Mouse (Mus musculus) intestine, postnatal 0 days (tissue): ENCODE measurements around the gene Top1. TPM values are rescaled to one million over a fixed set of nuclear protein-coding genes. Genes with fewer than 3 reads are reported as not detected.
A peak's percentile ranks its signal among the peaks of the same experiment; 100 is the strongest.

Experiments
- ATAC-seq: fragments of 200-750 bp; cut with Nextera tagmentation; 2 replicates; pipeline ENCODE4 v1.8.0; 2017; ENCODE audit warnings: mild to moderate bottlenecking, moderate TSS enrichment, moderate library complexity
- H3K27ac ChIP-seq: fragments of 300-500 bp; sonication (generic); 2 replicates; pipeline ENCODE4 v1.5.1; 2014; ENCODE audit warnings: mild to moderate bottlenecking, low read depth, low read length, moderate library complexity
- H3K27me3 ChIP-seq: fragments of 300-500 bp; sonication (generic); replicated peaks from 2 replicates; pipeline ENCODE4 v1.6.1; 2014; ENCODE audit warnings: low read length, mixed read lengths; ENCODE audit not compliant: control insufficient read depth, insufficient read depth
- H3K36me3 ChIP-seq: fragments of 300-500 bp; sonication (generic); 2 replicates; pipeline ENCODE4 v1.6.1; 2014; ENCODE audit warnings: mild to moderate bottlenecking, moderate library complexity; ENCODE audit not compliant: control insufficient read depth, insufficient read depth
- H3K4me1 ChIP-seq: fragments of 300-500 bp; sonication (generic); replicated peaks from 2 replicates; pipeline ENCODE4 v1.6.1; 2014; ENCODE audit warnings: antibody characterized with exemption, low read length, mixed read lengths; ENCODE audit not compliant: control insufficient read depth, insufficient read depth
- H3K4me2 ChIP-seq: fragments of 300-500 bp; sonication (generic); replicated peaks from 2 replicates; pipeline ENCODE4 v1.6.1; 2014; ENCODE audit warnings: low read depth, mild to moderate bottlenecking, moderate library complexity
- H3K4me3 ChIP-seq: fragments of 300-500 bp; sonication (generic); 2 replicates; pipeline ENCODE4 v1.5.1; 2014; ENCODE audit warnings: low read depth, low read length
- H3K9ac ChIP-seq: fragments of 300-500 bp; sonication (generic); 2 replicates; pipeline ENCODE4 v1.6.1; 2014; ENCODE audit warnings: mild to moderate bottlenecking, low read depth, low read length
- H3K9me3 ChIP-seq: fragments of 300-500 bp; sonication (generic); 2 replicates; pipeline ENCODE4 v1.6.1; 2016; ENCODE audit warnings: mixed run types; ENCODE audit not compliant: control insufficient read depth
- CTCF ChIP-seq: sonication (generic); IDR thresholded peaks from 2 replicates; pipeline ENCODE4 v1.5.1; 2016; ENCODE audit warnings: low read depth, mild to moderate bottlenecking, control low read depth, antibody characterized with exemption, moderate library complexity
- WGBS: fragments of 180-500 bp; shearing (Covaris S2); extraction: QIAGEN DNeasy Blood & Tissue Kit; methylation state at CpG from one replicate; pipeline ENCODE4 v1.1.7; 2014; 5-methylcytosine and 5-hydroxymethylcytosine counted together
- polyA plus RNA-seq: library from polyadenylated mRNA; unstranded; fragments of >200 nt; fragmentation: Nextera tagmentation; extraction: Ambion mirVana; gene quantifications from 2 replicates; pipeline ENCODE4 v1.2.1, GENCODE M21; 2015

Gene Top1
- polyA plus RNA-seq, result 32.7 and 39.2 TPM in 2 replicates

DNA sequence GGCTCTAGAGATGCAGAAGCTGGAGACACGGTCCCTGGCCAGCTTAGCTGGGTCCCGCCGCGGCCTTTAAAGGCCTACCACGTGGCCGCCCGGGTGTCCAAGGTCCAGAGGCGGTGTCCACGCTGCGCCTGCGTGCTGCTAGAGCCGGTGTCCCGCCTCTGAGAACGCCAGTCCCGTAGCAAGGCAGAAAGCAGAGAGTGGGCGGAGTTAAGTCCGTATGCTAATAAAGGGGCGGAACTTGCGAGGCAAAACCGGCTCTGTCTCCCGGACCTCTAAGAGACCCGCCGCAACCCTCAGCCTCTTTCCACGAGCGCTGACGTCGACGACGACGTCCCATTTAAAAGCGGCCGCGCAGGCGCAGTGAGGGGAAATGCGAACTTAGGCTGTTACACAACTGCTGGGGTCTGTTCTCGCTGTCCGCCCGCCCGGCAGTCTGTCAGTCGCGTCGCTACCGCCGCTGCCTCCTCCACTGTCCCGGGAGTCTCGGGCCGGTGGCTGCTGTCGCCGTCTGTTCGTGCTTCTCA lies at the start of gene Top1:
Gene Top1 (plus strand): TSS at position 275 of the 524 bp plus-strand sequence.
- no peaks in the 10 kb centered on the region for H3K36me3 ChIP-seq
- peak within 1 kb of the TSS; percentile 100 for H3K9ac ChIP-seq
- H3K9me3 ChIP-seq, result no peaks in the 10 kb centered on the region
- H3K4me3 ChIP-seq, result peak within 1 kb of the TSS; percentile 90
- ATAC-seq, result peak; percentile 100
- TF ChIP-seq CTCF, result no peak
- H3K4me2 ChIP-seq, result peak within 1 kb of the TSS; percentile 65
- peak within 1 kb of the TSS; percentile 98 for H3K27ac ChIP-seq
- WGBS, result 0% methylated on average over 50 of the region's 50 CpGs
- H3K27me3 ChIP-seq, result no peaks in the 10 kb centered on the region
- H3K4me1 ChIP-seq, result peaks cover 3% of the 10 kb centered on the region; the same call in 1 of the 2 replicates

DNA sequence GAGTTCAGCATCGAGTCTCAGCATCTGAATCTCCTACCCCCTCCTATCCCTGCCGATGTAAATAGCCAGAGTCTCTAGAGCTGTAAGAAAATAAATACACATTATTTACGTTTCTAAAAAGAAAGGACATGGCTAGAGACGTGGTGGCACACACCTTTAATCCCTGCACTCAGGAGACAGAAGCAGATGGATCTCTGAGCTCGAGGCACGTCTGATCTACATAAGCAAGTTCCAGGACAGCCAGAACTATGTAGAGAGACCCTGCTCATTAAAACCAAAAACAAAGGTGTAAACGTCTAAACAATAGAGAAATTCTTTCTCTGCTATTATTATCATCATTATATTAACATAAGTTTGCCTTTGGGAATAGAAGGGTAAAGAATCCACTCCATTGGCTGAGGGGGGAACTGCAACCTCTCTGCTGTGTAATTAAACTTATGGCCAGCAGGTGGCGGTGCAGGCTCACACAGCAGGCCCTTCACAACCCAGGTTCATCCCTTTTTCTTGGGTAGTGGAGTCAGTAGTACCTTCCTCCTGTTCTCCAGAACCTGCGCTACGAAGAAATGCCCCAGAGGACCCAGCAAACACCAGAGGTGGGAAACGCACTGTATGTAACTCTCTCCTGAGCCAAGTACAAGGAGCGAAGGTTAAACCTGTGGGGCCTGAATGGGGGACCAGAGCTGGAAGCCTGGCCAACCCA lies 48.0 kb upstream of the Top1 start:
- H3K4me1 ChIP-seq, result no peaks in the 10 kb centered on the region
- WGBS, result 32% methylated on average over 12 of the region's 12 CpGs
- peak; percentile 99 for TF ChIP-seq CTCF
- no peak overlapping the region for H3K9ac ChIP-seq
- no peaks in the 10 kb centered on the region for H3K36me3 ChIP-seq
- no peak overlapping the region for H3K27ac ChIP-seq
- peak; percentile 79 for ATAC-seq
- peak overlapping the region; percentile 49 for H3K4me2 ChIP-seq
- no peak overlapping the region for H3K4me3 ChIP-seq
- H3K9me3 ChIP-seq, result no peaks in the 10 kb centered on the region
- H3K27me3 ChIP-seq, result no peaks in the 10 kb centered on the region

DNA sequence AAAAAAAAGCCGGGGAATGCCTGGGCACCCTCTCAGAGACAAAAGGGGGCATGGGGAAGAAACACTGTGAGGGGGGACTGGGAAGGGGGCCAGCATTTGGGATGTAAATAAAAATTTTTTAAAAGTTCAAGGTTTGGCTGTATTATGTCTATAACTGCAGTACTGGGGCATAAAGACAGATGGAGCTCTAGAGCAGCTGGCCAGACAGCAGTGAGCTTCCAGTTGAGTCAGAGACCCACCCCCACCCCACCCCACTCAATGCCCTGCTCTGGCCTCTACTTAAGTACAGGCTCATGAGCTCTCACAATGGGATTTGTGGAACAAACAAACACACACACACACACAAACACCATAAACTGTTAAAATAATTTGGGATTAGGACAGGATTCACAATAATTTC lies 43.9 kb upstream of the Top1 start:
- H3K27me3 ChIP-seq, result no peaks in the 10 kb centered on the region
- H3K4me1 ChIP-seq, result no peaks in the 10 kb centered on the region
- WGBS, result 58% methylated on average over 1 of the region's 1 CpGs
- no peak overlapping the region for H3K4me2 ChIP-seq
- H3K9me3 ChIP-seq, result no peaks in the 10 kb centered on the region
- no peak overlapping the region for H3K9ac ChIP-seq
- no peak overlapping the region for H3K27ac ChIP-seq
- no peak overlapping the region for H3K4me3 ChIP-seq
- no peaks in the 10 kb centered on the region for H3K36me3 ChIP-seq
- ATAC-seq, result no peak
- TF ChIP-seq CTCF, result peak; percentile 81

DNA sequence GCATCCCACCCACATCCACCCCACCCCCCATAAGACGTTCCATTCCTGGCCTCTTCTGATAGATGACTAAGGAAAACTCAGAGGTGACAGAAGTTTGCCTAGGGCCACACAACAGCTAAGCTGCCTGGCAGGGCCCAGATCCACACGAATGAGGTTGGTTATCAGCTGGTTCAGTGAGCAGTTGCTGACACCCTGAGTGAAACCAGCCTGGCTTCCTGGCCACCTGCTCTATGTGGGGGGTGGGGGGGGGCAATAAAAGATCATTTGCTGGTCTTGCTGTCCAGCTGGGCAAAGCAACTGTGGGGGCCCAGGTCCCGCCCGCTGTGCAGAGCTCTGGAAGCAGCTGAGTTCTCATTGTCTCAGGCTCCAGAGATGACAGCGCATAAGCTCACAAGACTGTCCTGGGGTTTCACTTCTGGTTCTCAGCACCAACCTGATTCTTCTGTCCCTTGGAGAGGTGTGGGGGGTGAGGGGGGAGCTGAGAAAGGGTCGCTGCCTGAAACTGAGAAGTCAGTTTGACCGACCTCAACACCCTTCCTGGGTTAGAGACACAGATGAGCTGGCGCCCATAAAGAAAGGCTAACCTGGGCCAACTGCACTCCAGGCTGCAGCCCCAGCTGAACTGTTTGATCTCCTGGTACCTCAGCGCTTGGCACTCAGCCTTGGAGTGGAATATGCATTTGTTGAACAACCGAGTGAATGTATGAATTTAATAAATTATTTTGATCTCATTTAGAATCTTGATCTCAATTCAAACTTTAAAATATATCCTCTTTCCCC lies 42.3 kb upstream of the Top1 start:
- H3K4me2 ChIP-seq, result no peak overlapping the region
- no peak overlapping the region for H3K4me3 ChIP-seq
- no peak overlapping the region for H3K9ac ChIP-seq
- H3K27ac ChIP-seq, result no peak overlapping the region
- no peaks in the 10 kb centered on the region for H3K4me1 ChIP-seq
- 63% methylated on average over 10 of the region's 10 CpGs for WGBS
- no peak for TF ChIP-seq CTCF
- H3K36me3 ChIP-seq, result no peaks in the 10 kb centered on the region
- no peaks in the 10 kb centered on the region for H3K9me3 ChIP-seq
- H3K27me3 ChIP-seq, result no peaks in the 10 kb centered on the region
- no peak for ATAC-seq

DNA sequence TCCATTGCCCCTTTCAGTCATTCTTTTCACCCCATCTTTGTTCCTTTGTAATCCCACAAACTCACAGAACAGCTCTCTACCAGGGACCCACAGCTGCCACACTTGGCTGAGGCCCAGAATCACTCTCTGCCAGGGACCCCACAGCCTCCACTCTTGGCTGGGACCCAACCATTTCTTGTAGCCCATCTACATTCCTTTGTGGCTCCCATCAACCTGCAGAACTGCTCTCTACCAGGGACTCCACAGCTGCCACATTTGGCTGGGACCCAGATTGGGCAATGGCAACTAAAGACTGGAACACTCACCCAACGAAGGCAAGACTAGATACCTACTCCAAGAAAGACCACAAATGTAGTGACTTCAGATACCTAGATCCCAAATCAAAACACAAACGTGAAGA lies 35.7 kb upstream of the Top1 start:
- TF ChIP-seq CTCF, result no peak
- 68% methylated on average over 2 of the region's 2 CpGs for WGBS
- no peaks in the 10 kb centered on the region for H3K36me3 ChIP-seq
- no peak overlapping the region for H3K9ac ChIP-seq
- H3K4me2 ChIP-seq, result no peak overlapping the region
- H3K4me3 ChIP-seq, result no peak overlapping the region
- ATAC-seq, result no peak
- no peaks in the 10 kb centered on the region for H3K9me3 ChIP-seq
- H3K27ac ChIP-seq, result no peak overlapping the region
- no peaks in the 10 kb centered on the region for H3K4me1 ChIP-seq
- no peaks in the 10 kb centered on the region for H3K27me3 ChIP-seq

DNA sequence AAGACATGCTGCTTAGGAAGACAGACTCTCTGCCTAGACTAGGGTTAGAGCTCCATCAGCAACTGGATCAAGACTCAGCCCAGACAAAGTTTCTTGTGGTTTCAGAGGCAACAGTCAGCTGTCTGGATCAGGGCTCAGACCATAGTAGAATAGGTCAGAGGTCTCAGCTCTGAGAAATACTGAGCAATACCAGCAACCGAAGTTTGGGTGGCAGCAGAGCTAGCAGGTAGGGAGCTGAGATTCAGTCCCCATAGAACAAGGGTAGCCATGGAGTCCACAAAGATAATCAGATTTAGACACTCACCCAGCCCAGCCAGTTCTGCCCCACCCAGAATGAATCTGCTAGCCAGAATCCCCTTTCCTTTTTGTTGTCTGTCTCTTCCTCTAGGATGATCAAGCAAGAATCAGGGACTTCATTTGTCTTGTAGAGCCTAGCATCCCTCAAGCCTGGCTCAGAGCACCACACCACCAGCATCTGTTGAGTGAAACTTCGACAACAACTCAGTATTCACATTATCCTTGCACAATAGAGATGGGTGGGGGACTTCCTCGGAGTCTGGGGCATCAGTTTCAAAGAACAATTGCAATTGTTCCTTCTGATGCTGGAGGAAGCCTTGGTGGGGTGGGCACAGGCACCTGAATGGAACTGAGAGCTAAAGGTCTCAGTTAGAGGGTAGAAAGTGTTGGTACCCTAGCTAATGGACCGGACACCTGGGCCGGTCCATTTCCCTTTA lies 32.3 kb upstream of the Top1 start:
- no peak for TF ChIP-seq CTCF
- Histone ChIP-seq H3K4me2 (no peak overlapping the region), H3K9me3 (no peaks in the 10 kb centered on the region), H3K27ac (no peak overlapping the region), H3K4me1 (no peaks in the 10 kb centered on the region), H3K4me3 (no peak overlapping the region), H3K27me3 (no peaks in the 10 kb centered on the region), H3K9ac (no peak overlapping the region), H3K36me3 (no peaks in the 10 kb centered on the region)
- no peak for ATAC-seq
- 73% methylated on average over 5 of the region's 5 CpGs for WGBS
